Mouse (Mus musculus) intestine, embryonic 16.5 days (tissue): ENCODE results near the gene Nsun4. TPM values are rescaled to one million over a fixed set of nuclear protein-coding genes. Genes with fewer than 3 reads are reported as not detected.

Experiments used
- ATAC-seq: fragments of 200-750 bp; cut with Nextera tagmentation; 2 replicates; pipeline ENCODE4 v1.8.0; 2017; ENCODE audit warnings: moderate TSS enrichment, moderate library complexity
- H3K27ac ChIP-seq: fragments of 300-500 bp; sonication (generic); 2 replicates; pipeline ENCODE4 v1.5.1; 2014; ENCODE audit warnings: mild to moderate bottlenecking, low read length
- H3K27me3 ChIP-seq: fragments of 300-500 bp; sonication (generic); replicated peaks from 2 replicates; pipeline ENCODE4 v1.6.1; 2014; ENCODE audit warnings: low read length, control low read depth, mixed read lengths; ENCODE audit not compliant: control insufficient read depth, insufficient read depth
- H3K36me3 ChIP-seq: fragments of 300-500 bp; sonication (generic); 2 replicates; pipeline ENCODE4 v1.6.1; 2014; ENCODE audit warnings: low read length, control low read depth; ENCODE audit not compliant: control insufficient read depth, insufficient read depth
- H3K4me1 ChIP-seq: fragments of 300-500 bp; sonication (generic); 2 replicates; pipeline ENCODE4 v1.6.1; 2014; ENCODE audit warnings: low read length, control low read depth, mixed read lengths; ENCODE audit not compliant: control insufficient read depth, insufficient read depth
- H3K4me2 ChIP-seq: fragments of 300-500 bp; sonication (generic); 2 replicates; pipeline ENCODE4 v1.6.1; 2014; ENCODE audit warnings: low read depth, low read length, control low read depth
- H3K4me3 ChIP-seq: fragments of 300-500 bp; sonication (generic); 2 replicates; pipeline ENCODE4 v1.5.1; 2014; ENCODE audit warnings: mild to moderate bottlenecking, low read length
- H3K9ac ChIP-seq: fragments of 300-500 bp; sonication (generic); 2 replicates; pipeline ENCODE4 v1.6.1; 2014; ENCODE audit warnings: low read depth, low read length
- H3K9me3 ChIP-seq: fragments of 300-500 bp; sonication (generic); 2 replicates; pipeline ENCODE4 v1.6.1; 2016; ENCODE audit warnings: low read length, control low read depth; ENCODE audit not compliant: control insufficient read depth
- WGBS: fragments of 180-500 bp; shearing (Covaris S2); extraction: QIAGEN DNeasy Blood & Tissue Kit; methylation state at CpG from one replicate; pipeline ENCODE4 v1.1.7; 2014; 5-methylcytosine and 5-hydroxymethylcytosine counted together
- polyA plus RNA-seq: library from polyadenylated mRNA; unstranded; fragments of >200 nt; fragmentation: Nextera tagmentation; extraction: Ambion mirVana; gene quantifications from 2 replicates; pipeline ENCODE4 v1.2.1, GENCODE M21; 2015

The Nsun4 gene
- polyA plus RNA-seq, 1 experiment from 2014 or later = 39.8 TPM

DNA sequence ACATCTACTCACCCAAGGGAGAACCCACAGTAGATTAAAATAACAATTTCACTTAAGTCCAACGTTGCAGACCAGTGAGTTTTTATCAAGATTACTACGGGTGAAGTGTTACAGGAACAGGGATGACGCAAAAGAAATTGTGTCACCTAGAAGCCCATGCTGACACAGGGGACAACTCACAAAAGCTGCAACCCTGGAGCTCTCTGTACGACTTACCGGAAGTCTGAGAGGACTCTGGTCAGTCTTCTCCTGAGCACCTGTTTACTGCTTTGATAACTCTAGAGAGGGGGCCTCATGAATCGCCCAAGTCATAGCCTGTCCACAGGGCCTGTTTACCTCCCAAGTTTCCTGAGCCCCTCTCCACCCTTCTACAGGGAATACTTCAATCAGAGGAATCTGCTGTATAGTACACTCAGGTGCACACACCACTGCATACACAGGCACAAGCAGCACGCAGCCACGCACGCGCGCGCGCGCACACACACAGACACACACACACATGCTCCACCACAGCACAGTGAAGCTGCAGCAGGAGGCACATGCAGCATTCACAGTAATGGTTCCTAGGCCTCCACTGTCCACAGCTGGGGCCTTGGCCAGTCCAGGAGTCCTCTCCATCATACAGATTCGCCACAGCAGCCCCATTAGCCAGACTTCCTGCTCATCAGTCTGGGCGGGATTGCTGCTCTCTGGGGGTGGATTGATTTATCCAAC is 58.9 kb downstream of the Nsun4 start:
- H3K36me3 ChIP-seq = no peaks in the 10 kb centered on the region
- H3K9me3 ChIP-seq = no peaks in the 10 kb centered on the region
- no peak overlapping the region; the same call in 1 of the 2 replicates for H3K27ac ChIP-seq
- H3K4me1 ChIP-seq = no peaks in the 10 kb centered on the region
- ATAC-seq = peak; percentile 54
- 79% methylated on average over 16 of the region's 16 CpGs for WGBS
- H3K4me3 ChIP-seq = no peak overlapping the region
- no peak overlapping the region for H3K4me2 ChIP-seq
- no peak overlapping the region for H3K9ac ChIP-seq
- no peaks in the 10 kb centered on the region for H3K27me3 ChIP-seq

DNA sequence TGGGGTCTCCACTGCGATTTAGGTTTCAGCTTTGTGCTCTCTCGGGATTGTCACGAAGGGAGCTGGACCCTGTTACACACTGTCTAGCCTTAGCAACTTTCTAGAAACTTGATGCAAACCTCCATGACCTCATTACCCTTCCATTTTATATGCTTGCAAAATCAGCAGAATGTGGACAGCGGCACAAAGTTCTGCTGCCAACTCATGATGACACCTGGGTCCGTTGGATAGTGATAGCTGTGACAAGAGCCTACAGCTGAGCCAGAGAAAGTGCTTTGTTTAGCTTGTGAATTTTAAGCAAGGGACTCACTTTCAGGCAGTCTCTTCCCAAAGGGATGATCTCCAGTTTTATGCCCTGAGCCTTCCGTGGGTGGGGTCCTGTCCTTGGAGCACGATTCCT is 64.3 kb downstream of the Nsun4 start:
- H3K4me3 ChIP-seq = no peak overlapping the region
- 71% methylated on average over 7 of the region's 7 CpGs for WGBS
- H3K4me1 ChIP-seq = 0 out of 2 replicates have a peak, but pooled peaks cover 4% of the 10 kb centered on the region
- no peak for ATAC-seq
- no peaks in the 10 kb centered on the region for H3K9me3 ChIP-seq
- H3K9ac ChIP-seq = no peak overlapping the region
- H3K36me3 ChIP-seq = no peaks in the 10 kb centered on the region
- H3K27me3 ChIP-seq = no peaks in the 10 kb centered on the region
- no peak overlapping the region for H3K4me2 ChIP-seq
- peak overlapping the region; percentile 55 for H3K27ac ChIP-seq

DNA sequence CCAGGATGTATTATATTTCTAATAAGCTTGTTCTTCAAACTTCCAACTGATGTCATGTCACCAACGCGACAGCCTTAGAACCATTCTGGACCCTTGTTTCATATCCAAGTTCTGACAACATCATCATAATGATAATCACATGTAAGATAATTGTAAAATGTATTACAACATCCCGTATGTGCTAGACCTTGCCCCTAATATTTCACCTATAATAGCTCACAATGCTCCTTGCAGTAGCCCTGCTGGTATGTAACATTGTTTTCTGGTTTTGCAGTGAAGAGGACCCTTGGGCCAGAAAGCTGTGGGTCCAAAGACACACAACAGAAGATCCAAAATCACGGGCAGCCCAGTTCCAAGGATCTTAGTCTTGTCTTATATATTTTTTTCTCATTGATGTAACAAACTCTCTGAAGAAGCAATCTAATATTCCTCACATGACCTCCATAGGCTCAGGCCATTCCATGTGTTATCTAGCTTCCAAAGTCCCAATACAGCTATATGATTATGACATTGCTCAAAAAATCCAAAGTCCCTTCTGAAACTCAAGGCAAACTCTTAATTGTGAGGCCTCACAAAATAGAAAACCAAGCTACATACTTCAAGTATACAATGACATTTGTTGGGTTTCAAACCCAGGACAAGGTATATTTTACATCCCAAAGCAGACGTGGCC is 65.7 kb downstream of the Nsun4 start:
- 62% methylated on average over 5 of the region's 5 CpGs for WGBS
- peak; percentile 75 for ATAC-seq
- Histone ChIP-seq H3K27ac (peak overlapping the region; percentile 81), H3K9me3 (no peaks in the 10 kb centered on the region), H3K27me3 (no peaks in the 10 kb centered on the region), H3K9ac (no peak overlapping the region), H3K4me2 (no peak overlapping the region), H3K4me1 (0 out of 2 replicates have a peak, but pooled peaks cover 6% of the 10 kb centered on the region), H3K4me3 (no peak overlapping the region), H3K36me3 (no peaks in the 10 kb centered on the region)

- Histone ChIP-seq H3K4me2 (no peak overlapping the region), H3K4me3 (no peak overlapping the region), H3K27ac (peak overlapping the region; percentile 81), H3K9ac (no peak overlapping the region), H3K27me3 (no peaks in the 10 kb centered on the region), H3K36me3 (no peaks in the 10 kb centered on the region), H3K4me1 (0 out of 2 replicates have a peak, but pooled peaks cover 6% of the 10 kb centered on the region), H3K9me3 (no peaks in the 10 kb centered on the region)
- WGBS = 71% methylated on average over 1 of the region's 1 CpGs
- ATAC-seq = peak; percentile 17
Measured at GRCm38 (mm10) chr4:115987436-115987835, 66.2 kb downstream of the Nsun4 start.

GRCm38 (mm10) chr4:115984967-115985366 is 68.7 kb downstream of the Nsun4 start:
- ATAC-seq = no peak
- 40% methylated on average over 8 of the region's 8 CpGs for WGBS

DNA sequence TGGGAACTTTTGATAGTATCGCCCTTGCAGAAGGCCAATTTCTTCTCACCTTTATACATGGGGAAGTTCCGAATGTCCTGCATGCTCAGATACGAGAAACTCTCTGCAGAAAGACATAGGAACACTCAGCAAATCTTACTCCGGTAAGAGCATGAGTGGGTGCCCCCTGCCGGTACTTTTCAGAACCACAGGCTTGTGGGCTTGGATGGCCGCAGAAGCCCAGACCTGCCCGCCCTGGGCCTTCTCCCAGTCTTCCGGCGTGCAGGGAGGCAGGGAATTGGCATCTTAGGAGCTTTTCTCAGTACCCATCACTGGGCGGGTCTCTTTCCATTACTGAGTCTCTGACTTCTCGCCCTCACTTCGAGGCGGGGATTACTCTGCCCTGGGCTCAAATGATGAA is 69.6 kb downstream of the Nsun4 start:
- WGBS = 3% methylated on average over 13 of the region's 13 CpGs
- Histone ChIP-seq H3K27me3 (peaks cover 15% of the 10 kb centered on the region), H3K27ac (no peak overlapping the region), H3K4me1 (0 out of 2 replicates have a peak, but pooled peaks cover 6% of the 10 kb centered on the region), H3K9ac (no peak overlapping the region), H3K4me3 (no peak overlapping the region), H3K9me3 (no peaks in the 10 kb centered on the region), H3K4me2 (0 out of 2 replicates have a peak overlapping the region, but pooled peaks have one; percentile 17), H3K36me3 (no peaks in the 10 kb centered on the region)
- ATAC-seq = no peak

More at GRCm38 (mm10) chr4:115984967-115985366, 68.7 kb downstream of the Nsun4 start:
- Histone ChIP-seq H3K27me3 (peaks cover 7% of the 10 kb centered on the region), H3K27ac (no peak overlapping the region), H3K4me2 (no peak overlapping the region), H3K4me1 (0 out of 2 replicates have a peak, but pooled peaks cover 6% of the 10 kb centered on the region), H3K4me3 (no peak overlapping the region), H3K9me3 (no peaks in the 10 kb centered on the region), H3K36me3 (no peaks in the 10 kb centered on the region), H3K9ac (no peak overlapping the region)

Other genes with a start within 250 kb of the Nsun4 start
- 15.7 and 18.2 TPM in 2 replicates for gene Mob3c, start 225.8 kb downstream of the Nsun4 start, polyA plus RNA-seq
- gene Mknk1, start 214.7 kb downstream of the Nsun4 start, polyA plus RNA-seq = 29.4 and 30.1 TPM in 2 replicates
- gene Kncn, start 169.5 kb downstream of the Nsun4 start, polyA plus RNA-seq = not detected in 2 replicates
- not detected in 2 replicates for gene 6430628N08Rik, start 163.2 kb downstream of the Nsun4 start, polyA plus RNA-seq
- gene Dmbx1, start 114.0 kb downstream of the Nsun4 start, polyA plus RNA-seq = not detected in 2 replicates
- 83.7 and 108 TPM in 2 replicates for gene Faah, start 36.0 kb downstream of the Nsun4 start, polyA plus RNA-seq
- 745 and 751 TPM in 2 replicates for gene Uqcrh, start 21.2 kb upstream of the Nsun4 start, polyA plus RNA-seq
- 77.4 and 79.3 TPM in 2 replicates for gene Lrrc41, start 21.4 kb upstream of the Nsun4 start, polyA plus RNA-seq
- gene Rad54l, start 69.8 kb upstream of the Nsun4 start, polyA plus RNA-seq = 21.7 and 24.4 TPM in 2 replicates
- 35.2 and 39.9 TPM in 2 replicates for gene Pomgnt1, start 70.0 kb upstream of the Nsun4 start, polyA plus RNA-seq
- gene Lurap1, start 97.5 kb upstream of the Nsun4 start, polyA plus RNA-seq = 1.1 and 1.4 TPM in 2 replicates
- gene Tspan1, start 113.7 kb upstream of the Nsun4 start, polyA plus RNA-seq = 48.9 and 52.5 TPM in 2 replicates
- not detected in 2 replicates for gene 1700042G07Rik, start 119.5 kb upstream of the Nsun4 start, polyA plus RNA-seq
- gene Gm49337, start 119.5 kb upstream of the Nsun4 start, polyA plus RNA-seq = not detected in 2 replicates
- gene Pik3r3, start 167.7 kb upstream of the Nsun4 start, polyA plus RNA-seq = 4.4 and 4.8 TPM in 2 replicates